Mouse (Mus musculus) c-Kit-positive CD71-negative TER-119-negative erythroid progenitor cells, embryonic 14.5 days (primary cell): ENCODE measurements around the gene AC153137.1.
"Not testable (repeated sequence)": the region's sequence is repeated elsewhere in the genome, so short reads cannot be mapped to it uniquely, and the experiment has no call there.

Experiments
- DNase-seq: peaks from one replicate; pipeline ENCODE4 v3.0.0-alpha.2; 2013; ENCODE audit warnings: low read depth

The AC153137.1 gene

DNA sequence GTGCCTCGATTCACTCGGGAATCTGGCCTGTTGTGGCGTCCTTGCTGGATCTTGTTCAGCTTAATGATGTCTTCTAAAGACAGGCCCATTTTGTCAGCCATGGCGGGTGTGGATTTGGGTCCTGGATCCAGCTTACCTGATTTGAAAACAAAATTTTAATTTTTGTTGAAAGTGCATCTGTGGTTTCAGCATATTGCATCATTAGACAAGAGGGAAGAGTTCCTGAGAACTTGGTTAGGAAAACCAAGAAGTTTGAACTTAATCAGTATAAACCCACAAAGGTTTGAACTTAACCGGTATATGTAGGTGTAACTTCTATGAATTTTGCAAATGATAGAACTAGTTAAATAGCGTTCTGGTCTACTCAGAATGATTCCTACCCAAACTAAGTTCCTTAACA, at the start of gene AC153137.1:
Gene AC153137.1 (minus strand): TSS at position 101 of the 400 bp plus-strand sequence.
- DNase-seq = not testable (repeated sequence)

DNA sequence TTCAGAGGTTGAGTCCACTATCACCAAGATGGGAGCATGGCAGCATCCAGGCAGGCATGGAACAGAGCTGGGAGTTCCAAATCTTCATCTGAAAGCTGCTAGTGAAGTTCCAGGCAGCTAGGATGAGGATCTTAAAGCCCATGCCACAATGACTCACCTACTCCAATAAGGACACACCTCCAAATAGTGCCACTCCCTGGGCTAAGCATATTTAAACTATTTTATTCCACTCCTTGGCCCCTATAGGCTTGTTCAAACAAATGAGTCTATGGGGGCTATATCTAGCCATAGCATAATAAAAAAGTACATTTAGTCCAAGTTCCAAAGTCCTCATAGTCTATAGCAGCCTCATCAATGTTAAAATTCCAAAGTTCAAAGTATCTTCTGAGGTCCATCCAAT, 45.4 kb upstream of the AC153137.1 start:
- DNase-seq = no peak

DNA sequence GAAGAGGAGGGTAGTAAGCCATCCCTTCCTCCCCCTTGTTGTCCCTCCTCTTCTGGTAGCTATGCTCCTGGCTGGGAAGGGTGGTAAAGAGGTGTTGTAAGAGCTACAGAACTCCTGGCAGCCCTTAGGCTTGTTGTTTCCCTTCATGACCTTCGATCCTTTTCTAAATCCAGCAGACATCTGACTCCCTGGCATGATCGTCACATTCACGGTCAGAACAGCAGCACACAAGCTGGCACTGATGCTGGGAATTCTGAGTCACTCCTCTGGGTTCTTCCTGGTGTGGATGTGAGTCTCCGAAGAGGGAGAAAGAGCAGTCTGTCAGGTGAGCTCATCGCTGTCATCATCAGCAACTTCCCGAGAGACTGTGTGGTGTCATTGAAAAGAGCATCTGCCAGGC, 41.5 kb upstream of the AC153137.1 start:
- no peak for DNase-seq

DNA sequence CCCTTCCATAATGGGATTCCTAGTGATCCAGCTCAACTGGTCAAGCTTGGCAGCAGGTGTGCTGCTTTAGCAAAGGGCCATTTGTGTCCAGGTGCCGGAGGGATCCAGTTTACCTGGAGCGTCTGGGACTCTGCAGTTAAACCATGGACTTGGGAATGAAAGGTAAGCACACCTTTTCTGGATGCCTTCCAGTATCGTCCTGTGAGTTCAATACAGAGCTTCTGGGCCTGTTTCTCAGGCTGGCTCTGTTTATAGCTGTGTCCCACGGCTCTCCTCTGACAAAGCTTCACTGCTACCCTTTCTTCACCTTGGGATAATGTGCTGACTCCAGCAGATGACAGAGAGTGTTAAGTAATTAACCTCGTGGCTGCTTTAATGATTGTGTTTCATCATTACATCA, 39.6 kb upstream of the AC153137.1 start:
- no peak for DNase-seq

DNA sequence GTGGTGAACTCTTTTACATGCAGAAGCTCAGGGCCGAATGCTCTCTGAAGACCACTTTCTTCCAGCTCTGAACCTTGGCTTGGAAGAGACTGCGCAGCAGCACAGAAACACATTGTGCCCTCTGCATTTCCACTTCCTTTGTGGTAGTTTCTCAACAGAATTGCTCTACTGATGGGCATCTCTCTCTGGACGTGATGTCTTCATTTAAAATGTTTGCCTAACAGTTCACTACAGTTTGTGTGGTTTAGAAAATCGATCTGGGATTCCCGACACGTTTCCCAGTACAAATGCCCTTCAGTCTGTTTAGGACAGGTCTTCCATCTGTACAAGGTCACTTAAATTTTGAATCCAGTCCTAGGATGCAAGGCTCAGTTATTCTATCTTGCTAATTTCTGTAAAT, 38.3 kb upstream of the AC153137.1 start:
- no peak for DNase-seq

DNA sequence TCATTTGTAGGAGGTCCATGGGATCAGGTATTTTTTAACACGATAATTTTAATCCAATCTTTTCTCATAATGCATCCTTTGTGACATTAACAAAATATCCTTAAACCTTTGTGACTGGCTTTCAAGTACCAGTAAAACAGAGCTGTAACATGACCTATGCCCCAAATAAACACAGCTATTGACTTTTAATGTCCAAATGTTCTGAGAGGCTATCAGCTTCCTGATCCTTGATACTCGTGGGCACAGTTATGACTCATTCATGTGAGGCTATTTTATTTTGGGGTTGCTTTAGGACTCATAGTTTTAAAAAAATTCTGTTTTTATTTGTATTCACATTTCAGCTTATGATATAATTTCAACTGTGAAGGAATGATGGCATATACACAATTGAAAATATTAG, 37.5 kb upstream of the AC153137.1 start:
- no peak for DNase-seq

DNA sequence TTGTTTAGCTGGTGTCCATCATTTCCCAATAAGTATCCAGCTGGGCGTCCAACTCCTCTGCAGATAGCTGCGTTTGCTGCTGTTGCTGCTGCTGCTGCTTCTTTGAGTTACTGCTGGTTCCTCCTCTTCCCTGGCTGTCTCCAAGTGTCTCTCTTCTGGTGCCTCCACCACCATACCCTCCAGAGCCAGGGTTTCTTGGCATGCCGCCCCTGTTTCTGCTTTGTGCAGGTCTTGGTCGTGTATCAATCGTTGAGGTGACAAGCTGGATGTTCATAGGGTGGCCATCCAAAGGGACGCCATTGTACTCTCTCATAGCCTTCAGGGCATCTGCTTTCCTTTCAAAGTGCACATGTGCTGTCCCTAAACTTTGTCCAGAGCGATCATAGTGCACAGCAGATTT, 529 bp downstream of the AC153137.1 start:
- DNase-seq = not testable (repeated sequence)

DNA sequence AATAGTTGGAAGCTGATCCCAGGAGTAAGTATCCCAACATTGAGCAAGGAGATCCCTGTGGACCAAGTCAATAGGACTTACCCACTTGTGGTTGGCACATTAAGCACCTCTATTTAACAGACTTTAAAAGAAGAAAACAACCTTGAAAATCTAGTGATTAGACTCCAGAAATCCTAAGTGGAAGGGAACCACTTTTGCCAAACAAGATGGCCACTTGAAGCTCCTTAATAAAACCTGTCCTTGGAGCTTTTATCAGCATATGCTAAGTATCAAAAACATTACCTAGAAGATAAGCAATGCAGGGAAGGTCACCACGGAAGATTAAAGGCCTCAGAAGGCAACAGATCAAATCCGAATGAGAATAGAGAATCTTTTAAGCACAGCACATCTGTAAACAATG, 26.0 kb downstream of the AC153137.1 start:
- no peak for DNase-seq

DNA sequence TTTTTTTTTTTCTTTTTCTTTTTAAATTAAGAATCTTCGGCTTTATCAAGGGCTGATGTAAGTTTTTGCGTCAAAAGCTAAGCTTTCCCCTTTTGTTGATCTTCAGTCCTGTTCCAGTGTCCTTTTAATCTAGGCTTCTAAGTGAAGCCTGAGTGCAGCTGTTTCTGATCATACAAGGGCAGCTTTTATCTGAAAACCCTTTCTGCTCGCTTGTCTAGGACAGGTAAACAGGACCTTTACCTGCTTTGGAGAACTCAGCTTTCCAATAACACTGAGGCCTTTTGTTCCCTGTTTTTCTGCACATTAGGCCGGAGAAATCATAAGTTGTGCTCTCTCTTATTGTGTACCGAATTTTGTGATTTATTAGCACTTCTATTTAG, 27.3 kb downstream of the AC153137.1 start:
- no peak for DNase-seq

DNA sequence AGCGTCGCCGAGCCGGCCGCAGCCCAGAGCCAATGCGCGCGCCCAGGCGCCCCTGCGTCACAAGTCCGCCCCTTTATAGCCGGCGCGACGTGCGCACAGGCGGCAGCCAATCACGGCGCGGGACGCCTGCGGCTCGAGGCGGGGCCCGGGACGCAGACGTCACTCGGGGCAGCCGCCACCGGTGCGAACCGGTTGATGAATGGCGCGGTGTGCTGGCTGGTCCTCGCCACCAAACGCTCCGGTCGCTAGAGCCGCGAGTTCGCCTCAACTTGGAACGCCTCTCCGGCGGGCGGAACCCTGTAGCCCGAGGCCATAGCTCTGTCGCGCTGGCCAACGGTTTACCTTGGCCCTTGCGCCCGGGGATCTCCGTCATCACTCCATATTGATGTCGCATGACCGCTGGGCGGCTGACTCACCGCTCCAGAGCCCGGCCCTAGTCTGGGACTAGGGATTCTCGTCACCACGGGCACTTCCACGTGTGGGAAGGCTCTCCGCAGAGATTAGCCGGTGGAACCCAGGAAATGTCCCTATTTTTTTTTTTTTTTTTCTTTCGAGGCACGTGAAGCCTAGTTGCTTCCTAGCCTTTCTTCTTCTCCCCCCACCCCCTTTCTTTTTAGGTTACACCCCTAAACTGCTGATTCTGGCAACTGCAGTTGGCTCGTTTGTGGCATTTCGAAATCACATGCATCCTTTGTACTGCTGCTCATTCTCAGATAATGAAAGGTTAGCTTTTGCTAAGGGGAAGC, 27.9 kb downstream of the AC153137.1 start:
- peak; percentile 85 for DNase-seq

DNA sequence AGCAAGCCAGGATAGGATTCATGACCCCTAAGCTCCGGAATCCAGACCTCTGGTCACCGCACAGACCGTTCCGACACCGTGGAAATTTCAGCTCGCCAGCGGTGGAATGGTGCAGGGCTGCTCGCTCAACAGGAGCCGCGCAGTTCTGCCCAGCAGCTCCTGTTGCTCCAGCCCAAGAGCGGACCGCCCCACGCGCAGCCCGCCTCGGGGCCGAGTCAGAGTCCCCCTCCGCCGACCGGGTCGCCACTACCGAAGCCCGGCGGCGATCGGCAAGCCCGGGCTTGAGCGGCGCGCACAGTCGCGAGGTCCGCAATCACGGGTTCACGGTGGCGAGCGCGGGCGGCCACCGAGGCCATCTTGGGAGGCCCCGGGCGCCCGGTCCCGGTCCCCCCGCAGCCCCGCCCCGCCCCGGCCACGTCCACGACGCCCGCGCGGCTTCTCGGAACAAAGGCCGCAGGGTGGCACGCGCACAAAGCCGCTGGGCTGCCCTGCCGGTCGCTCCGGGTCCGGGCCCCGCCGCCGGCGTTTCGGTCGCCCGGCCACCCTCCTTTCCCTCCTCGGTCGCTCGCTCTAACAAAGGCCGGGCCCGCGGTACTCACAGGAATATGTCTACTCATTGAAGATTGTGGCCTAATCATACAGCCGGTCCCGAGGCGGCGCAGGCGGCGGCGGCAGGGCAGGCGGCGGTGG, 28.7 kb downstream of the AC153137.1 start:
- no peak for DNase-seq

DNA sequence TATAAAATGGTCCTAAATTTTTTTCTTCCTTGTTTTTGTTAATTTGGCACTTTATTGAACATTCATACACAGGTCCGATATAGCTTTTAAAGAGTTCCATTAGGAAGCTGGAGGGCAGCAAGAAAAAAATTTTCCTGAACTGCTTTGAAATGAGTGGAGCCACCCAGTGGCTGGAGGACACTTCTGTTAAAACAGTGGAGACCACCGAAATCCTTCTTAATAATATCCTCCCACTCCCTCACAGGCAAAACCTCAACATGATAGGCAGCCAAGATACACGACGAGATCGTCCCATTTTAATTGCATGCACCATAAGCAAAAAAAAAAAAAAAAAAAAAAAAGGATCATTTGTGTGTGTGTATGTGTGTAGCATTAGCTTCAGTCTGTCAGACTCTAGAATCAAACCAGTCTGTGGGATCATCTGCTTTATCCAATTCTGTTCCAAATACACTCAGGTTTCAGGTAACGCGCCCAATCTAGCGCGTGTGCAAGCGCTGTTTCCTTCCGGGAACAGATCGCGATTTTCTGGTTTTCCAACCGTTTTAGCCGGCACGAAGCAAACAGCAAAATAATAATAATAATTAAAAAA, 29.3 kb downstream of the AC153137.1 start:
- no peak for DNase-seq

DNA sequence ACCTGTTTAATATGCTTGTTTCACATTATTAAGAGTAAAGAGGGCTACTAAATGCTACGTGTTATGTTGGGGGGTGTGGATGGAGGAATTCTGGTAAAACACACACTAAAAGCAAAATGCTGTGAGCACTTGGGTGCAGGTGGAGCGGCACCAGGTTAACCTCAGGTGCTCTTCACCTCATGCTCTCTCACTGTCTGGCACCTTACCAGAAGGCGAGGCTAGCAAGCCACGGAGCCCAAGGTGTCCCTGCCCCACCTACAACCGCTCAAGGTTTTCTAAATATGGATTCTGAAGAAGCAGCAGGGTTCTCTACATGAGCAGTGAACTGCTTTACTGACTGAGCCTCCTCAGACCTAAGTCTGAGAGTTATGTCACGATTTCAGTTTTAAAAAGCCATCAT, 32.6 kb downstream of the AC153137.1 start:
- DNase-seq = no peak

DNA sequence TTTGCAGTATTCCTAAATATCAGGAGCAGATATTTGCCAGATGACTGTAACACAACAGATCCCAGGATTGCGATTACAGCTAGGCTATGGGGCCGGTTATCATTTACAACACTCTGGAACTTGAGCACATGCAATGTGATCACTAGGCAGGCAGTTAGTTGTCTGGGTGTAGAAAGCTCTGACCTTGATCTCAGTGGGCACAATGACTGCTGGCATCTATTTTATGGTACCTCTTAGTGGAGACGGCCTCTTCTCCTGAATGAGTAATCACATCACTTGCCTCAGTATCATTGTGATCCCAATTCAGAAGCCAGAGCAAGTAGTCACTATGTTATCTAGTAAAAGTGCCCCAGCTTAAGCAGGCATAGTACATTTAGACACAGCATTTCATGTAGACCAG, 37.2 kb downstream of the AC153137.1 start:
- DNase-seq = no peak

DNA sequence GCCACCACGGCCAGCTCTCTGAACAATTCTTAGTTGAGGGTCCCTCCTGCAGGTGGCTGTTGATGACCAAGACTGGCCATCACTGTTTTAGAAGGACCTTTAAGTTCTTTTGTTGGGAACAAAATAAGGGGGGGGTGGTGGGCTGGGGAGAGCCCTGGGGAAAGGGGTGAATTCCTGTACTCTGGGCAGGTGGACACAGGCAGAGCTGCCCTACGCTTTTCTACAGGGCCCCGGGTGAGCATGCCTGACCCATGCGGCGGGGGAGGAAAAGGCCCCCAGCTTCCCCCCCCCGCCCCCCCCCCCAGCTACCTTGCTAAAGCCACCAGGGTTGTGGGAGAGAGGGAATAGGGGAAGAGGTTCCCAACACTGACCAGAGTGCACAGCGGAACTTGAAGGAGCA, 39.4 kb downstream of the AC153137.1 start:
- no peak for DNase-seq

DNA sequence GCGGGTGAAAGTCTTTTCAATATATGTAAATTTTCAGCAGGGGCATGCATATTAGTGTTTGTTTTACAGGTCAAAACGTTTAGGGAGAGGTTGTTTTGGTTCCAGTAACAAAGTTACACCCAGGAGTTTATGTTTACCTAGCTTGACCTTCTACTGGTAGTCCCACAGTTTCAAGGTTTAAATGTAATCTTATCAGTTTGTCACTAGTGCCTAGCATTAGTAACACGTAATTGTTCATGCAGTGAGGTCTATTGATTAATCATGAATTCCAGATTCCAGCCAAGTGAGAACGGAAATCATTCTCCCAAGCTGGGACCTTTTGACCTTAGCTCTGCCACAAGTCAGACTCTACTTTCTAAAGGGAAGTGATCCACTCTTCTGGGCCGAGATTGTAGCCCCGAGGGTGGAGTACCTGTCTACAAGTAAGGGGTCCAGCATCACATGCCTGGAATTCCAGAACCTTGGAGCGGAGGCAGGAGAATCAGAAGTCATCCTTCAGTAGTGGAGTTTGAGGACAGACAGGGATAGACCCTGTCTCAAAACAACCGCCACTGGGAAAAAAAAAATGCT, 40.3 kb downstream of the AC153137.1 start:
- no peak for DNase-seq

DNA sequence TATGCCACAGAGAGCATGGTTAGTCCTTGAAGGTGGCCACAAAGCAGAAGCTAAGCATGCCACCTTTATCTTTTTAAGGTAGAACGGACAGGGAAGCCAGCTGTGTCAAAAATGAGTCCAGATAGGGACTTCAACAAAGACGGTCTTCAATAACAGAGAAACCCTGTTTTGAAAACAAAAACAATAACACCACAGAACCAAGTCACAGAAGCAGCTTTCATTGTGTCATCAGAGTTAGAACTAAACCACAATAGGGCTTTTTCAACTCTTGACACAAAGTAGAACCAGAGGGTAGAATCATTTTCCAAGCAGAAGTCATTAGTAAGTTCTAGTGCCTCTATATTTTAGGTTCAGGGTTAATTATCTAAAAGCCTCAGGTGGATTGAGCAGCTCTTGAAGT, 41.3 kb downstream of the AC153137.1 start:
- DNase-seq = no peak

DNA sequence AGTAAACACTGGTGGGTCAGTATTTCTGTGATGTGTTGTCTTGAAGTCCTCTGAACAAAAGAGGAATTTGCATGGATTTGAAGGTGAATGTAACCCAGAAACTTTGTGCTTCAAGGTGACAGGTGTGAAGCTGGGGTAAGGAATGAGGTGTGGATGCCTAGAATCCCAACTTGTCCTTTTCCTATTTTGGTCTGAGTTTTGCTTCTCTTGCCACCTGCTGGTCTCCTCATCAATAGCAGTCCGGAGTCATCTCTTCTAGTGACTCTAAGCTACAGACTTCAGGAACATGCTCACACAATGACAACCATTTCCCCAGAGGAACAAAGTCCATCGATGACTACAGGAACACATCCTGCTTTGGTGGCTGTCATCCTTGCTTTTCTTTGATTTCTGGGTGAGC, 46.9 kb downstream of the AC153137.1 start:
- DNase-seq = no peak

DNA sequence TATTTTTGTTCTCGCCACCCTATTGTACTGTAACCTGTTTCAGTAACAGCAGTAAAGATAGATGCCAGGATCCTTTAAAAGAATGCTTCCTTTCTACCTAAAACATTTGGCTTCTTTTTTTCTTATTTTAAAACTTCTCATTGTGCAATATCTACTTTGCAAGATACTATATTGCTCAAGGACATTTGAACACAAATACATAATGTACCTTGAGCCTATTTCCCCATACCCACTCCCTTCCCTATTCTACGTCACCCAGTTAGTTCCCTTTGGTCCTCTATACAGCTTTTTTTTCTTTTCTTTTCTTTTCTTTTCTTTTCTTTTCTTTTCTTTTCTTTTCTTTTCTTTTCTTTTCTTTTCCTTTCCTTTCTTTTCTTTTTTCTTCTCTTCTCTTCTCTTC, 47.6 kb downstream of the AC153137.1 start:
- DNase-seq = no peak
